Mouse (Mus musculus) hindbrain, postnatal 0 days (tissue): ENCODE results near the gene Cog3. TPM values are rescaled to one million over a fixed set of nuclear protein-coding genes. Genes with fewer than 3 reads are reported as not detected.

ENCODE experiments used
- ATAC-seq: fragments of 200-750 bp; cut with Nextera tagmentation; 2 replicates; pipeline ENCODE4 v1.8.0; 2017; ENCODE audit warnings: mild to moderate bottlenecking, moderate TSS enrichment, moderate library complexity
- DNase-seq: peaks from one replicate; pipeline ENCODE4 v3.0.0-alpha.2; 2015; ENCODE audit warnings: low spot score
- H3K27ac ChIP-seq: fragments of 300-500 bp; sonication (generic); 2 replicates; pipeline ENCODE4 v1.5.1; 2014; ENCODE audit warnings: mild to moderate bottlenecking
- H3K27me3 ChIP-seq: fragments of 300-500 bp; sonication (generic); 2 replicates; pipeline ENCODE4 v1.6.1; 2014; ENCODE audit warnings: low read length, mixed read lengths; ENCODE audit not compliant: insufficient read depth
- H3K36me3 ChIP-seq: fragments of 300-500 bp; sonication (generic); 2 replicates; pipeline ENCODE4 v1.6.1; 2014; ENCODE audit warnings: low read length, mixed read lengths; ENCODE audit not compliant: insufficient read depth
- H3K4me1 ChIP-seq: fragments of 300-500 bp; sonication (generic); 2 replicates; pipeline ENCODE4 v1.6.1; 2014; ENCODE audit warnings: antibody characterized with exemption, low read length, mixed read lengths; ENCODE audit not compliant: insufficient read depth
- H3K4me2 ChIP-seq: fragments of 300-500 bp; sonication (generic); 2 replicates; pipeline ENCODE4 v1.6.1; 2014; ENCODE audit warnings: low read depth, mild to moderate bottlenecking, low read length, moderate library complexity, mixed read lengths
- H3K4me3 ChIP-seq: fragments of 300-500 bp; sonication (generic); 2 replicates; pipeline ENCODE4 v1.5.1; 2014; ENCODE audit warnings: low read length
- H3K9ac ChIP-seq: fragments of 300-500 bp; sonication (generic); replicated peaks from 2 replicates; pipeline ENCODE4 v1.6.1; 2014; ENCODE audit warnings: mild to moderate bottlenecking, low read length, moderate library complexity, mixed read lengths
- H3K9me3 ChIP-seq: fragments of 300-500 bp; sonication (generic); 2 replicates; pipeline ENCODE4 v1.6.1; 2016; ENCODE audit warnings: low read length, mixed read lengths
- CTCF ChIP-seq: IDR thresholded peaks from 2 replicates; pipeline ENCODE4 v1.5.1; 2016; ENCODE audit warnings: antibody characterized with exemption, control low read depth, low read depth
- WGBS: fragments of 180-500 bp; shearing (Covaris S2); extraction: QIAGEN DNeasy Blood & Tissue Kit; methylation state at CpG from one replicate; pipeline ENCODE4 v1.1.7; 2014; 5-methylcytosine and 5-hydroxymethylcytosine counted together
- polyA plus RNA-seq: library from polyadenylated mRNA; unstranded; fragments of >200 nt; fragmentation: Nextera tagmentation; extraction: Ambion mirVana; gene quantifications from 2 replicates; pipeline ENCODE4 v1.2.1, GENCODE M21; 2015
- total RNA-seq: library from RNA; depleted of rRNA; stranded (reverse); fragments of >200 nt; gene quantifications from 2 replicates; pipeline ENCODE4 v1.2.3, GENCODE M21; 2014; rRNA removed

The Cog3 gene
- 21.2 and 21.6 TPM in 2 replicates for total RNA-seq
- 11.1 and 12.0 TPM in 2 replicates for polyA plus RNA-seq

GRCm38 (mm10) chr14:75753991-75754817, at the start of gene Cog3:
TSS of gene Cog3 (minus strand) at chr14:75754517.
- Histone ChIP-seq H3K27me3 (no peaks in the 10 kb centered on the region), H3K27ac (peak within 1 kb of the TSS; percentile 88), H3K4me3 (peak within 1 kb of the TSS; percentile 94), H3K4me2 (peak within 1 kb of the TSS; percentile 88), H3K36me3 (no peaks in the 10 kb centered on the region), H3K9me3 (no peaks in the 10 kb centered on the region), H3K4me1 (peaks cover 9% of the 10 kb centered on the region; the same call in 1 of the 2 replicates), H3K9ac (peak within 1 kb of the TSS; percentile 87)
- DNase-seq = peak; percentile 97
- peak; percentile 97 for ATAC-seq
- under 1% methylated on average over 77 of the region's 78 CpGs for WGBS
- peak; percentile 37 for TF ChIP-seq CTCF

GRCm38 (mm10) chr14:75797769-75798386, 43.6 kb upstream of the Cog3 start:
- H3K9ac ChIP-seq = no peak overlapping the region
- H3K36me3 ChIP-seq = no peaks in the 10 kb centered on the region
- no peak overlapping the region for H3K4me2 ChIP-seq
- no peaks in the 10 kb centered on the region for H3K9me3 ChIP-seq
- DNase-seq (no peak), ATAC-seq (no peak)
- WGBS = 48% methylated on average over 5 of the region's 5 CpGs
- no peak for TF ChIP-seq CTCF
- H3K4me3 ChIP-seq = no peak overlapping the region
- no peak overlapping the region for H3K27ac ChIP-seq
- no peaks in the 10 kb centered on the region for H3K4me1 ChIP-seq
- no peaks in the 10 kb centered on the region for H3K27me3 ChIP-seq

GRCm38 (mm10) chr14:75795918-75796317, 41.6 kb upstream of the Cog3 start:
- no peak overlapping the region for H3K27ac ChIP-seq
- ATAC-seq (no peak), DNase-seq (no peak)
- WGBS = 88% methylated on average over 4 of the region's 4 CpGs
- H3K4me1 ChIP-seq = no peaks in the 10 kb centered on the region
- H3K9ac ChIP-seq = no peak overlapping the region
- H3K9me3 ChIP-seq = no peaks in the 10 kb centered on the region
- TF ChIP-seq CTCF = no peak
- no peaks in the 10 kb centered on the region for H3K36me3 ChIP-seq
- H3K4me3 ChIP-seq = no peak overlapping the region
- no peaks in the 10 kb centered on the region for H3K27me3 ChIP-seq
- H3K4me2 ChIP-seq = no peak overlapping the region

- Histone ChIP-seq H3K4me2 (no peak overlapping the region), H3K27ac (no peak overlapping the region), H3K9ac (no peak overlapping the region), H3K27me3 (no peaks in the 10 kb centered on the region), H3K4me3 (no peak overlapping the region), H3K36me3 (no peaks in the 10 kb centered on the region), H3K4me1 (no peaks in the 10 kb centered on the region), H3K9me3 (no peaks in the 10 kb centered on the region)
- DNase-seq (no peak), ATAC-seq (no peak)
- WGBS = 75% methylated on average over 5 of the region's 5 CpGs
- TF ChIP-seq CTCF = no peak
These were observed 40.4 kb upstream of the Cog3 start for GRCm38 (mm10) chr14:75794726-75795125.

DNA sequence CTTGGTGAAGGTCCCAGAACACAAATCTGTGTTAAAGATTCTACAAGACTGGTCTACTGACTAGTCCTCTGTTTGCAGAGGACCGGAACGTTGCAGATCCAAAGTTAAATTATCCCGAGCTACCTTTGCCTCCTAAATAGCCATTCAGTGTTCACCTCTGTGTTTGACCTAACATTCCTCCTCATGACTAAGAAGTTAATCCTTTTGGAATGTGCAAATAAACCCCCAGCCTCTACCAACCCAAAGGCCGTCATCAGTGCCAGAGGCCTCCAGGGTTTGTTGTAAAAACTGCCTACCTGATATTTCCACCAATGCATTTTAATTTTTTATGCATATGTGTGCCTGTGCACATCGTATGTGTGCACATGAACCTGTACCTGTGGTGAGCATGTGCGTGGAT, 40.0 kb upstream of the Cog3 start:
- H3K9ac ChIP-seq = no peak overlapping the region
- H3K4me2 ChIP-seq = no peak overlapping the region
- no peaks in the 10 kb centered on the region for H3K36me3 ChIP-seq
- no peaks in the 10 kb centered on the region for H3K9me3 ChIP-seq
- no peaks in the 10 kb centered on the region for H3K4me1 ChIP-seq
- WGBS = 86% methylated on average over 6 of the region's 6 CpGs
- H3K27me3 ChIP-seq = no peaks in the 10 kb centered on the region
- ATAC-seq (no peak), DNase-seq (no peak)
- no peak overlapping the region for H3K4me3 ChIP-seq
- TF ChIP-seq CTCF = no peak
- H3K27ac ChIP-seq = no peak overlapping the region

GRCm38 (mm10) chr14:75793110-75793509, 38.8 kb upstream of the Cog3 start:
- DNase-seq (no peak), ATAC-seq (no peak)
- no peaks in the 10 kb centered on the region for H3K9me3 ChIP-seq
- H3K27ac ChIP-seq = no peak overlapping the region
- H3K36me3 ChIP-seq = no peaks in the 10 kb centered on the region
- no peak for TF ChIP-seq CTCF
- no peaks in the 10 kb centered on the region for H3K27me3 ChIP-seq
- WGBS = 92% methylated on average over 4 of the region's 4 CpGs
- no peak overlapping the region for H3K4me3 ChIP-seq
- no peaks in the 10 kb centered on the region for H3K4me1 ChIP-seq
- no peak overlapping the region for H3K4me2 ChIP-seq
- H3K9ac ChIP-seq = no peak overlapping the region

DNA sequence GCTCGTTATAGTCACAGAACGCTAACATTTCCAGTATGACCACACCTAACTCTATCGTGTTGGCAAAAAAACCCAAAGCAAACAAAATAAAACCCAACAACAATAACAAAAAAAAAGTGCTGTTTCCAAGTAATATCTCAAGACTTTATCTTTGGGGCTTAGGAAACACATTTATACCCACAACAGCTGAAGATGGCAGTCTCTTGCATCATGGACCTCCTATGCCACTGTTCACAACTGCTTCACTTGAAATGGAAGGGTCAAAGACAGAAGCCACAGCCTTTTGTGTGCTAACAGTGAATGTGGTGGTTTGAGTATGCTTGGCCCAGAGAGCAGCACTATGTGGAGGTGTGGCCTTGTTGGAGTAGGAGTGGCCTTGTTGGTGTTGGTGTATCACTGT, 37.1 kb upstream of the Cog3 start:
- no peak for TF ChIP-seq CTCF
- DNase-seq (no peak), ATAC-seq (no peak)
- no peak overlapping the region for H3K4me2 ChIP-seq
- WGBS = 90% methylated on average over 3 of the region's 3 CpGs
- no peaks in the 10 kb centered on the region for H3K4me1 ChIP-seq
- H3K9ac ChIP-seq = no peak overlapping the region
- no peaks in the 10 kb centered on the region for H3K9me3 ChIP-seq
- no peak overlapping the region for H3K4me3 ChIP-seq
- H3K36me3 ChIP-seq = no peaks in the 10 kb centered on the region
- H3K27ac ChIP-seq = no peak overlapping the region
- H3K27me3 ChIP-seq = no peaks in the 10 kb centered on the region
